Mouse (Mus musculus) ES-Bruce4 (cell line): ENCODE measurements at regions not wholly inside any gene's neighbourhood (a gene's known extent, or its start where the extent isn't known, plus 50 kb on each side); places are given as distances from the start of the nearest gene placed in this dataset.

ENCODE experiments used
- H3K27ac ChIP-seq: 2 replicates; pipeline ENCODE4 v1.5.1; 2012; ENCODE audit warnings: low read length, inconsistent platforms; ENCODE audit not compliant: insufficient read depth
- H3K27me3 ChIP-seq: 2 replicates; pipeline ENCODE4 v1.6.1; 2012; ENCODE audit warnings: mild to moderate bottlenecking, low read length, inconsistent platforms; ENCODE audit not compliant: control insufficient read depth, poor library complexity, insufficient read depth, severe bottlenecking
- H3K36me3 ChIP-seq: 2 replicates; pipeline ENCODE4 v1.6.1; 2012; ENCODE audit warnings: inconsistent platforms, mild to moderate bottlenecking, low read length, moderate library complexity; ENCODE audit not compliant: control insufficient read depth, poor library complexity, insufficient read depth, severe bottlenecking
- H3K4me1 ChIP-seq: one replicate; pipeline ENCODE4 v1.8.1; 2011; ENCODE audit warnings: low read length; ENCODE audit not compliant: control insufficient read depth, insufficient read depth
- H3K4me3 ChIP-seq: 2 replicates; pipeline ENCODE4 v1.5.1; 2011; ENCODE audit warnings: low read depth, mild to moderate bottlenecking, low read length
- H3K9ac ChIP-seq: 2 replicates; pipeline ENCODE4 v1.6.1; 2012; ENCODE audit warnings: low read depth, mild to moderate bottlenecking, inconsistent platforms; ENCODE audit not compliant: poor library complexity, severe bottlenecking
- H3K9me3 ChIP-seq: replicated peaks from 2 replicates; pipeline ENCODE4 v1.6.1; 2012; ENCODE audit warnings: mild to moderate bottlenecking, low read length, inconsistent platforms; ENCODE audit not compliant: control insufficient read depth, poor library complexity, insufficient read depth, severe bottlenecking
- CTCF ChIP-seq: IDR thresholded peaks from one replicate; pipeline ENCODE4 v1.8.1; 2011; ENCODE audit warnings: low read depth, low read length
- EP300 ChIP-seq: IDR thresholded peaks from 2 replicates; pipeline ENCODE4 v1.6.1; 2011; ENCODE audit warnings: low read depth, low read length; ENCODE audit not compliant: insufficient read depth
- POLR2A ChIP-seq: IDR thresholded peaks from one replicate; pipeline ENCODE4 v1.8.1; 2011; ENCODE audit warnings: low read length; ENCODE audit not compliant: insufficient read depth

DNA sequence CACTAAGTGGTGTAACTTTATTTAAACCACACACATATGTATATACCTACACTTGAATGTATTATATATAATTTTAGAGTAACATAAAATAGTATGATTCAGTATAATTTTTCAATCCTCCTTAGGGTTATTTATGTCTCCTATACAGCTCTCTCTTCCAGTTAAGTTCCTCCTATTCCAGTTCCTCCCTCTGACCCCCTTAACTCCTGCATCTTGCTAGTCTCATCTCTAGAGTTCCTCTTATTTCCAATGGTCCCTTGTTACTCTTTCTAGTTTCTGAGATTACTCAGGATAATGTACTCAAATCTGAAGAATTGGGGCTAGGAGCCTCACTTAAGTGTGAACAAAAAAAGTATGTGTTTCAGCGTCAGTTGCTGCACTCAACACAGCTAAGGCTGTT is 88.4 kb upstream of the Tex13c2 start:
- Histone ChIP-seq H3K9me3 (no peaks in the 10 kb centered on the region), H3K36me3 (no peaks in the 10 kb centered on the region), H3K9ac (no peak overlapping the region), H3K4me1 (no peaks in the 10 kb centered on the region), H3K4me3 (no peak overlapping the region), H3K27ac (no peak overlapping the region), H3K27me3 (no peaks in the 10 kb centered on the region)
- TF ChIP-seq POLR2A (no peak), CTCF (no peak), EP300 (no peak)

DNA sequence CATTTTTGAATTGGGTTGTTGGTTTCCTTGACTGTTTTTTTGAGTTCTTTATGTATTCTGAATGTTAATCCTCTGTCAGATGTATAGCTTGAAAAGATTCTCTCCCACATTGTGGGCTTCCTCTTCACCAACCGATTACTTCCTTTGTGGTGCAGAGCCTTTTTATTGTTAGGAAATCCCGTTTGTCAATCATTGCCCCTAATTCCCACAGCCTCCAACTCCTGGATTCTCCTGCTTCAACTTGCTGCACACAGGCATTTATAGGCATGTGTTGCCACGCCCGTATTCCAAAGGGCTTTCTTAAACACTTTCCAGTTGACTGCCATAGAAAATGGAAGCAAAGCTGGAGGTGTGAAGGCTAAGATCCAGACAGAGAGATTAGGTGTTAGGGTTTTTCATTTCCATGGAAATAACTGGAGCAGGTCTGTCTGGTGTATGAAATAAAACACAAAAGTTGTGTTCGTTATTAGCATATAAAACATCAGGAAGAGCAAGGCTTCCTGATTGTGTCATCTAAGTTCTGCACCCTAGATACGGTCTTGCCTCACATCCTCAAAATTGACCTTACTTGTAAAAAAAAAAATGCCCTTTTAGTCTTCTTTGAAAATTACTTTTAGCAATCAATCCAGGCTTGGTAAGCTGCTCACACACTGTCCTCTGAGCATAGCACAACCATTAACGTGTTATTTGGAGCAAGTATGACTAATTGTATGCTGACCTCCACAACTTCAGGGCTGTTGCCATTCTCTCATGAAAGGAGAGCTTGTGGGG is 87.7 kb upstream of the Tex13c2 start:
- TF ChIP-seq POLR2A (no peak), EP300 (no peak), CTCF (no peak)
- Histone ChIP-seq H3K4me1 (no peaks in the 10 kb centered on the region), H3K36me3 (no peaks in the 10 kb centered on the region), H3K4me3 (no peak overlapping the region), H3K9me3 (no peaks in the 10 kb centered on the region), H3K9ac (no peak overlapping the region), H3K27ac (no peak overlapping the region), H3K27me3 (no peaks in the 10 kb centered on the region)

DNA sequence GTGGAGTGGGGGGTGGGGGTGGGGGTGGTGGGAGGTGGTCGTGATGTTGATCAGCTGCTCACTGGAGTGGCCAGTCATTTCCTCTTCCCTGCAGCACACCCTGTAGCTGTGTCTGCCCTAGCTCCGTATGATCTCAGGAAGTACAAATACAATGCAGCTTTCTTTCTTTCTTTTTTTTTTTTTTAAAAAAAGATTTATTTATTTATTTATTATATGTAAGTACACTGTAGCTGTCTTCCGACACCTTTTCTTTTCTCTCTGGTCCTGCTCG is 87.2 kb upstream of the Tex13c2 start:
- no peaks in the 10 kb centered on the region for H3K4me1 ChIP-seq
- no peak overlapping the region for H3K27ac ChIP-seq
- no peak for TF ChIP-seq CTCF
- no peak for TF ChIP-seq POLR2A
- no peak for TF ChIP-seq EP300
- H3K9ac ChIP-seq: no peak overlapping the region
- H3K36me3 ChIP-seq: no peaks in the 10 kb centered on the region
- H3K9me3 ChIP-seq: no peaks in the 10 kb centered on the region
- H3K27me3 ChIP-seq: no peaks in the 10 kb centered on the region
- no peak overlapping the region for H3K4me3 ChIP-seq

DNA sequence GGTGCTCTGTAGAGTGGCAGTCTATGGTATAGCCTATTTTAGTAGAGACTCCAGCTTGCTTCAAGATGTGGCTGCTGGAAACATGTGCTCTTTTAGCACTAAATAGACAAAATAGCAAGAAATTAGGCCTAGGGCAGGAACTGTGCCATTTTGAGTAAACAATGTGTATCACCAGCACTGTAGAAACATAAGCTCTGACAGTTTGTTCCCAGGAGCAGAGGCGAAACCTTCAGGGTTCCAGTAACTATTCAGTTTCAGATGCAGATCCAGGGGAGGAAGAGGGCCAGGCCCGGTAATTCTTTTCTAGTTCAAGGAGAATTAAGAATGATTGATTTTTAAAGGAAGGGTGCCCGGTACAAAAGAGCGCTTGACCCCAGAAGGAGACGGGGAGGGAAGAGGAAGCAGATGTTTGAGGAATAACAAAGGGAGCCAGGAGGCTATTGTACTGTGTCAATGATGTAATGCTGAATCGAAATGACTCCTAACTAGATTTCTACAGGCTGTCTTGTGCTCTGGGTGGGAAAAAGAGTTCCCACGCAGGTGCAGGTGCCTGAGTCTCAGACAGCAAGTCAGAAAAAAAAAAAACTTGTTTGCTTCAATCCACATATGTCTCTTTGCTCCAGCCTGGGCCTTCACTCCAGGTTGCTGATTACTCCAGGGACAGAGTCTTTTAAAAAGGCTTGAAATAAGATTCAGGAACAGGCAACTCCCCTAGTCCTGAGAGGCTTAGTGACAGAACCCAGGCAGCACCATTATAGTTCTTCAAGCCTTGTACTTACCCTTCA is 57.4 kb upstream of the Tex13c2 start:
- Histone ChIP-seq H3K9ac (no peak overlapping the region), H3K27me3 (no peaks in the 10 kb centered on the region), H3K27ac (peak overlapping the region; percentile 97), H3K9me3 (no peaks in the 10 kb centered on the region; the same call in none of the 2 replicates), H3K4me1 (peaks cover 2% of the 10 kb centered on the region), H3K4me3 (no peak overlapping the region), H3K36me3 (no peaks in the 10 kb centered on the region)
- TF ChIP-seq CTCF (no peak), EP300 (peak; percentile 83)
